Mouse (Mus musculus): ENCODE data around the gene Crybb1.

The Crybb1 gene

GRCm38 (mm10) chr5:112285548-112286085 is 30.0 kb downstream of the Crybb1 start:
- DNase-seq (ENCODE audit: low read depth, low spot score): no peak

- DNase-seq (ENCODE audit: low read depth, low spot score): no peak
Observed at GRCm38 (mm10) chr5:112286608-112286983, 31.0 kb downstream of the Crybb1 start.

- DNase-seq (ENCODE audit: low read depth, low spot score): no peak
Observed at GRCm38 (mm10) chr5:112286984-112287641, 31.5 kb downstream of the Crybb1 start.

- no peak for DNase-seq (ENCODE audit: low read depth, low spot score)
Observed at GRCm38 (mm10) chr5:112287652-112288051, 32.0 kb downstream of the Crybb1 start.

- DNase-seq (ENCODE audit: low read depth, low spot score): no peak
Observed at GRCm38 (mm10) chr5:112288193-112289141, 32.9 kb downstream of the Crybb1 start.

- no peak for DNase-seq (ENCODE audit: low read depth, low spot score)
Observed at GRCm38 (mm10) chr5:112289236-112289635, 33.6 kb downstream of the Crybb1 start.

- no peak for DNase-seq (ENCODE audit: low read depth, low spot score)
Observed at GRCm38 (mm10) chr5:112289819-112290535, 34.4 kb downstream of the Crybb1 start.

GRCm38 (mm10) chr5:112290536-112290880 is 34.9 kb downstream of the Crybb1 start:
- DNase-seq (ENCODE audit: low read depth, low spot score): no peak

GRCm38 (mm10) chr5:112291866-112292265 is 36.3 kb downstream of the Crybb1 start:
- DNase-seq (ENCODE audit: low read depth, low spot score): no peak

- no peak for DNase-seq (ENCODE audit: low read depth, low spot score)
Observed at GRCm38 (mm10) chr5:112292343-112292980, 36.8 kb downstream of the Crybb1 start.

- DNase-seq (ENCODE audit: low read depth, low spot score): no peak
Observed at GRCm38 (mm10) chr5:112293800-112294199, 38.2 kb downstream of the Crybb1 start.

GRCm38 (mm10) chr5:112294696-112295095 is 39.1 kb downstream of the Crybb1 start:
- no peak for DNase-seq (ENCODE audit: low read depth, low spot score)

- DNase-seq (ENCODE audit: low read depth, low spot score): no peak
Observed at GRCm38 (mm10) chr5:112295162-112295561, 39.5 kb downstream of the Crybb1 start.

GRCm38 (mm10) chr5:112295564-112295963 is 39.9 kb downstream of the Crybb1 start:
- no peak for DNase-seq (ENCODE audit: low read depth, low spot score)

GRCm38 (mm10) chr5:112296404-112297181 is 41.0 kb downstream of the Crybb1 start:
- no peak for DNase-seq (ENCODE audit: low read depth, low spot score)

- no peak for DNase-seq (ENCODE audit: low read depth, low spot score)
Observed at GRCm38 (mm10) chr5:112297257-112297656, 41.6 kb downstream of the Crybb1 start.

GRCm38 (mm10) chr5:112298226-112298988 is 42.8 kb downstream of the Crybb1 start:
- DNase-seq (ENCODE audit: low read depth, low spot score): no peak

GRCm38 (mm10) chr5:112299399-112299798 is 43.8 kb downstream of the Crybb1 start:
- no peak for DNase-seq (ENCODE audit: low read depth, low spot score)

GRCm38 (mm10) chr5:112300112-112300511 is 44.5 kb downstream of the Crybb1 start:
- no peak for DNase-seq (ENCODE audit: low read depth, low spot score)

Data from retina, adult 2 months (tissue).